21 mouse cellular contexts compared by ENCODE assay signal in the genomic region with DNA sequence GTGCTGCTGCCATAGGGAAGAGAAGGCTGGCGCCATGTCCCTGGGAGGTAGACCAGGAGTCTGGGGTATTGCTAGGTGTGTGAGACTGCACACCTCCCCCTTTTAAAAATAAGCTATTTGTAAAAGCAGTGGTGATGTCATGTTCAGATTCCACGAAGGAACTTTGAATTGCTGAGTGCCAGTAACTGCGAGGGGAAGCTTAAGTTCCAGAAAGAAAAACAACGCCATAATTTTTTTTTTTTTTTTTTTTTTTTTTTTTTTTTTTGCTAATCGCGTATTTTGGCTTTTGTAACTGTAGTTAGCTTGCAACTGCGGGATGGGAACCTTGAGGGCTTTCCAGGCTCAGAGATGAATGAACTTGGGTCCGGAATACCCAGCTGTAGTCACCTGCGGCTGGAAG. TPM values are rescaled to one million over a fixed set of nuclear protein-coding genes. Genes with fewer than 3 reads are reported as not detected.
A peak's percentile ranks its signal among the peaks of the same experiment; 100 is the strongest.
DNase-seq lines count a peak whose midpoint lies in the region; TF ChIP-seq lines count a peak whose summit lies in the region.
"Had no signal": no experiment of that assay in that cellular context is flagged by ENCODE, and none has a peak within 500 bp of the region (broad histone marks: within the 10 kb centered on the region; RNA-seq: fewer than 3 reads in every experiment).

No protein-coding gene starts in this region.

- TF ChIP-seq POLR2A in CH12.LX (IDR thresholded peaks at IDR 0.05; ENCODE audit: low read depth, low read length) (no peak), myocyte (IDR thresholded peaks at IDR 0.05; ENCODE audit: insufficient read length, low read depth) (no peak)

- dilution Hi-C loops in CH12.LX (cut with MboI; ENCODE audit: extremely low pct_ligation_motif_present, extremely low pct_unique_long_range_greater_than_20kb, low sequenced_read_pairs), result no loop called here

- no peak overlapping the region for H3K9ac ChIP-seq in CH12.LX (ENCODE audit: insufficient read depth, low read depth)
- H3K9ac ChIP-seq: embryonic facial prominence, embryonic 12.5 days; embryonic facial prominence, embryonic 15.5 days had no signal

- in situ Hi-C loops in CH12.LX (cut with MboI; ENCODE audit: low pct_ligation_motif_present, low pct_unique_long_range_greater_than_20kb, low sequenced_read_pairs), result loop anchor here (10.0 kb wide), 1 partner anchor 149 kb away; no protein-coding TSS in a partner anchor

- no peak for TF ChIP-seq CTCF in CH12.LX (conservative IDR thresholded peaks at IDR 0.05 in 1 of 2, IDR thresholded peaks at IDR 0.05 in 1 of 2; ENCODE audit: low read depth in 2 of 2, low read length in 2 of 2)
- TF ChIP-seq CTCF in E14TG2a.4 (conservative IDR thresholded peaks at IDR 0.05; ENCODE audit: low read length), result no peak

- H3K4me3 ChIP-seq in CH12.LX (replicated peaks in 1 of 3; ENCODE audit: low read depth in 2 of 3, low read length in 2 of 3, poor library complexity in 1 of 3), result no peak overlapping the region
- H3K4me3 ChIP-seq in E14TG2a.4 (replicated peaks; ENCODE audit: low read length), result 0 out of 2 replicates have a peak overlapping the region, but pooled peaks have one; percentile 99
- H3K4me3 ChIP-seq in myocyte, result peak overlapping the region; percentile 64

- peaks cover 12 to 16% of the 10 kb centered on the region in 2 experiments for H3K36me3 ChIP-seq in CH12.LX (replicated peaks in 1 of 2; ENCODE audit: control insufficient read depth in 1 of 2, insufficient read depth in 1 of 2, low read length in 1 of 2)
- H3K36me3 ChIP-seq in E14TG2a.4 (ENCODE audit: insufficient read depth, low read length), result peaks cover 23% of the 10 kb centered on the region
- peaks cover 10% of the 10 kb centered on the region for H3K36me3 ChIP-seq in myocyte (ENCODE audit: control insufficient read depth, insufficient read depth)

- DNase-seq in cerebellum, adult 9-11 months, result peak; percentile 24
- DNase-seq in cerebellum, postnatal 25 days, result no peak
- no peak for DNase-seq in CH12.LX (ENCODE audit: extremely low read depth)
- no peak for DNase-seq in embryo, embryonic 10 days (ENCODE audit: low spot score)
- DNase-seq: adrenal gland, adult 8-10 months; adrenal gland, postnatal 25 days; cerebellum, adult 18-20 months; cerebellum, postnatal 14 days; forebrain, postnatal 0 days; gastrocnemius, adult 2 months; gastrocnemius, postnatal 14 days; heart, adult 2 months; heart, postnatal 14 days; heart, postnatal 4 days; kidney, adult 2 months had no signal

- no peak overlapping the region for H3K4me2 ChIP-seq in CH12.LX (ENCODE audit: insufficient read depth, low read depth, poor library complexity, severe bottlenecking)
- no peak overlapping the region for H3K4me2 ChIP-seq in myocyte (ENCODE audit: low read depth)

- H3ac ChIP-seq in myocyte (ENCODE audit: control insufficient read depth, insufficient read length), result no peak overlapping the region

- H3K9me3 ChIP-seq in CH12.LX (replicated peaks; ENCODE audit: low read length) (no peaks in the 10 kb centered on the region), E14TG2a.4 (ENCODE audit: low read length) (no peaks in the 10 kb centered on the region)
- H3K9me3 ChIP-seq: embryonic facial prominence, embryonic 12.5 days; embryonic facial prominence, embryonic 15.5 days; heart, embryonic 10.5 days; heart, embryonic 13.5 days had no signal

- H3K4me1 ChIP-seq in CH12.LX (ENCODE audit: control insufficient read depth in 1 of 2, insufficient read depth in 2 of 2) (peaks cover 3 to 18% of the 10 kb centered on the region in 2 experiments; a peak in 3 of 4 replicates), E14TG2a.4 (replicated peaks; ENCODE audit: low read depth, low read length) (peaks cover 45% of the 10 kb centered on the region)

- no peaks in the 10 kb centered on the region for H3K27me3 ChIP-seq in CH12.LX (replicated peaks)
- no peaks in the 10 kb centered on the region for H3K27me3 ChIP-seq in E14TG2a.4 (ENCODE audit: insufficient read depth, low read length)
- no peaks in the 10 kb centered on the region for H3K27me3 ChIP-seq in myocyte (ENCODE audit: control insufficient read depth, insufficient read depth, insufficient read length)
- H3K27me3 ChIP-seq: embryonic facial prominence, embryonic 12.5 days; embryonic facial prominence, embryonic 15.5 days; heart, embryonic 13.5 days had no signal

- H3K79me2 ChIP-seq in CH12.LX (replicated peaks; ENCODE audit: control insufficient read depth, extremely low read depth, insufficient read depth, poor library complexity, severe bottlenecking) (peaks cover 26% of the 10 kb centered on the region), myocyte (ENCODE audit: control insufficient read depth, insufficient read depth) (peaks cover 23% of the 10 kb centered on the region)

- H3K27ac ChIP-seq in CH12.LX (ENCODE audit: insufficient read depth, low read depth), result no peak overlapping the region
- H3K27ac ChIP-seq: embryonic facial prominence, embryonic 12.5 days; heart, adult 2 months had no signal

- TF ChIP-seq RAD21 in CH12.LX (IDR thresholded peaks at IDR 0.05; ENCODE audit: low read depth, low read length), result no peak

- no peak for TF ChIP-seq EP300 in CH12.LX (IDR thresholded peaks at IDR 0.05; ENCODE audit: low read length)

TF ChIP-seq in CH12.LX, 34 proteins besides CTCF, POLR2A, EP300 and RAD21:
- TF ChIP-seq ZMIZ1 (IDR thresholded peaks at IDR 0.05; ENCODE audit: low read depth, low read length) (no peak), ZNF384 (IDR thresholded peaks at IDR 0.05; ENCODE audit: low read depth, low read length) (0 out of 2 replicates have a peak, but pooled peaks have one; percentile 14), SIN3A (IDR thresholded peaks at IDR 0.05; ENCODE audit: low read length) (no peak), MAFK (IDR thresholded peaks at IDR 0.05; ENCODE audit: insufficient replicate concordance, low read length) (no peak)

TF ChIP-seq in myocyte, 11 proteins besides CTCF, POLR2A, EP300 and RAD21:
- no peak for TF ChIP-seq TCF12 (IDR thresholded peaks at IDR 0.05; ENCODE audit: insufficient read depth, poor library complexity, severe bottlenecking)
- TF ChIP-seq E2F4 (IDR thresholded peaks at IDR 0.05; ENCODE audit: insufficient read depth), result no peak
- TF ChIP-seq MYOD1 (IDR thresholded peaks at IDR 0.05; ENCODE audit: control insufficient read depth in 1 of 3, insufficient read length in 2 of 3, low read depth in 2 of 3), result no peak
- TF ChIP-seq MAX (IDR thresholded peaks at IDR 0.05; ENCODE audit: low read depth), result no peak

RNA-seq across cellular contexts. Expression of gene Dimt1, which starts 1.4 kb away (rescaled TPM):
- total RNA-seq in CH12.LX (2012; rRNA removed) (25.9 and 36.8 TPM in 2 replicates), CH12.LX (2014; rRNA removed) (49.4 and 51.6 TPM in 2 replicates)
- polyA plus RNA-seq in CH12.LX (2012; ENCODE audit: insufficient read length, low read depth) (53.8 and 66.4 TPM in 2 replicates), myocyte (2012; fragmentation: generic; extraction: Trizol) (11.9 TPM)

RNA-seq across cellular contexts. Expression of gene Ipo11, which starts 8.8 kb away (rescaled TPM):
- total RNA-seq in CH12.LX (2012; rRNA removed) (41.2 and 47.8 TPM in 2 replicates), CH12.LX (2014; rRNA removed) (91.5 and 102 TPM in 2 replicates)
- polyA plus RNA-seq in CH12.LX (2012; ENCODE audit: insufficient read length, low read depth) (47.5 and 52.4 TPM in 2 replicates), myocyte (2012; fragmentation: generic; extraction: Trizol) (10.4 TPM)

Comparison
In these comparisons a context has a peak if more than half of its experiments do, and no peak if none do; other contexts are left out.
1. H3K4me3 ChIP-seq: peak in E14TG2a.4 (single experiment) and myocyte (single experiment); none in CH12.LX (0 of 3).